Mouse (Mus musculus) CH12.LX (cell line): ENCODE data around the gene Rnf41. TPM values are rescaled to one million over a fixed set of nuclear protein-coding genes. Genes with fewer than 3 reads are reported as not detected.

Experiments
- DNase-seq: peaks from one replicate; pipeline ENCODE4 v3.0.0-alpha.2; 2013; ENCODE audit errors: extremely low read depth
- H3K27ac ChIP-seq: 2 replicates; pipeline ENCODE4 v1.5.1; 2012; ENCODE audit warnings: low read depth, mild to moderate bottlenecking, control low read depth, moderate library complexity; ENCODE audit not compliant: insufficient read depth
- H3K27me3 ChIP-seq: replicated peaks from 2 replicates; pipeline ENCODE3; 2012; ENCODE audit warnings: inconsistent platforms
- H3K36me3 ChIP-seq, 2 experiments: replicated peaks in 1 of 2; 2 replicates each; pipeline versions ENCODE3 to v1.6.1; 2012; ENCODE audit warnings: inconsistent platforms in 1 of 2, low read length in 1 of 2, mild to moderate bottlenecking in 1 of 2, mixed read lengths in 1 of 2, moderate library complexity in 1 of 2; ENCODE audit not compliant: control insufficient read depth in 1 of 2, insufficient read depth in 1 of 2
- H3K4me1 ChIP-seq, 2 experiments: 2 replicates each; pipeline ENCODE4 v1.6.1; 2012; ENCODE audit warnings: inconsistent platforms in 1 of 2, moderate library complexity in 1 of 2; ENCODE audit not compliant: insufficient read depth in 2 of 2, control insufficient read depth in 1 of 2
- H3K4me2 ChIP-seq: 2 replicates; pipeline ENCODE4 v1.6.1; 2012; ENCODE audit warnings: low read depth, mild to moderate bottlenecking, control low read depth; ENCODE audit not compliant: poor library complexity, insufficient read depth, severe bottlenecking
- H3K4me3 ChIP-seq, 3 experiments: fragments of 150-350 bp in 1 of 3; sonication (generic) in 1 of 3; replicated peaks in 1 of 3; 2 replicates each; pipeline versions ENCODE3 to v1.5.1; 2011 to 2012; ENCODE audit warnings: low read depth in 2 of 3, low read length in 2 of 3, mild to moderate bottlenecking in 2 of 3, moderate library complexity in 2 of 3, control low read depth in 1 of 3, improper control_type of control experiment in 1 of 3, inconsistent platforms in 1 of 3, mixed read lengths in 1 of 3; ENCODE audit not compliant: poor library complexity in 1 of 3
- H3K79me2 ChIP-seq: replicated peaks from 2 replicates; pipeline ENCODE4 v1.6.1; 2012; ENCODE audit warnings: mild to moderate bottlenecking, moderate library complexity; ENCODE audit not compliant: control insufficient read depth, poor library complexity, insufficient read depth, severe bottlenecking; ENCODE audit errors: extremely low read depth
- H3K9ac ChIP-seq: 2 replicates; pipeline ENCODE4 v1.6.1; 2012; ENCODE audit warnings: low read depth, mild to moderate bottlenecking, control low read depth, moderate library complexity; ENCODE audit not compliant: insufficient read depth
- H3K9me3 ChIP-seq: replicated peaks from 2 replicates; pipeline ENCODE3; 2012; ENCODE audit warnings: low read length, inconsistent platforms, mixed read lengths
- CHD2 ChIP-seq: IDR thresholded peaks from 2 replicates; pipeline ENCODE4 v1.6.1; 2011; ENCODE audit warnings: low read length, improper control_type of control experiment
- E2F4 ChIP-seq: IDR thresholded peaks from 2 replicates; pipeline ENCODE4 v1.6.1; 2011; ENCODE audit warnings: low read depth, low read length, improper control_type of control experiment; ENCODE audit not compliant: insufficient replicate concordance
- ELF1 ChIP-seq: IDR thresholded peaks from 2 replicates; pipeline ENCODE4 v1.6.1; 2014; ENCODE audit warnings: low read depth, mild to moderate bottlenecking, inconsistent platforms, low read length, improper control_type of control experiment
- EP300 ChIP-seq: IDR thresholded peaks from 2 replicates; pipeline ENCODE4 v1.6.1; 2011; ENCODE audit warnings: low read length, improper control_type of control experiment
- ETS1 ChIP-seq: conservative IDR thresholded peaks from 2 replicates; pipeline ENCODE4 v1.6.1; 2012; ENCODE audit warnings: low read depth, mild to moderate bottlenecking, inconsistent platforms, low read length, improper control_type of control experiment, moderate library complexity
- GABPA ChIP-seq: IDR thresholded peaks from 2 replicates; pipeline ENCODE4 v1.6.1; 2012; ENCODE audit warnings: low read depth, low read length, improper control_type of control experiment, inconsistent platforms; ENCODE audit not compliant: insufficient replicate concordance
- JUN ChIP-seq: IDR thresholded peaks from 2 replicates; pipeline ENCODE4 v1.6.1; 2011; ENCODE audit warnings: low read depth, mild to moderate bottlenecking, low read length, improper control_type of control experiment, moderate library complexity; ENCODE audit not compliant: insufficient read depth
- JUND ChIP-seq: conservative IDR thresholded peaks from 2 replicates; pipeline ENCODE4 v1.6.1; 2011; ENCODE audit warnings: low read depth, low read length, improper control_type of control experiment
- MAX ChIP-seq: IDR thresholded peaks from 2 replicates; pipeline ENCODE4 v1.6.1; 2011; ENCODE audit warnings: low read length, improper control_type of control experiment
- MAZ ChIP-seq: IDR thresholded peaks from 2 replicates; pipeline ENCODE4 v1.6.1; 2012; ENCODE audit warnings: low read depth, mild to moderate bottlenecking, inconsistent platforms, low read length, improper control_type of control experiment, moderate library complexity
- MXI1 ChIP-seq: IDR thresholded peaks from 2 replicates; pipeline ENCODE4 v1.6.1; 2011; ENCODE audit warnings: mild to moderate bottlenecking, low read depth, low read length, improper control_type of control experiment
- NELFE ChIP-seq: IDR thresholded peaks from 2 replicates; pipeline ENCODE4 v1.6.1; 2011; ENCODE audit warnings: low read depth, low read length, improper control_type of control experiment
- POLR2AphosphoS2 ChIP-seq: IDR thresholded peaks from 2 replicates; pipeline ENCODE4 v1.6.1; 2011; ENCODE audit warnings: low read depth, low read length, improper control_type of control experiment
- SMC3 ChIP-seq: IDR thresholded peaks from 2 replicates; pipeline ENCODE4 v1.6.1; 2011; ENCODE audit warnings: low read depth, low read length, improper control_type of control experiment
- TBP ChIP-seq: conservative IDR thresholded peaks from 2 replicates; pipeline ENCODE4 v1.6.1; 2011; ENCODE audit warnings: low read depth, low read length, improper control_type of control experiment
- TCF12 ChIP-seq: IDR thresholded peaks from 2 replicates; pipeline ENCODE4 v1.6.1; 2014; ENCODE audit warnings: low read depth, mild to moderate bottlenecking, inconsistent platforms, low read length, improper control_type of control experiment
- USF1 ChIP-seq: IDR thresholded peaks from 2 replicates; pipeline ENCODE4 v1.6.1; 2014; ENCODE audit warnings: low read depth, mild to moderate bottlenecking, inconsistent platforms, low read length, improper control_type of control experiment
- USF2 ChIP-seq: conservative IDR thresholded peaks from 2 replicates; pipeline ENCODE4 v1.6.1; 2011; ENCODE audit warnings: low read depth, low read length, improper control_type of control experiment
- ZKSCAN1 ChIP-seq: IDR thresholded peaks from 2 replicates; pipeline ENCODE4 v1.6.1; 2012; ENCODE audit warnings: low read depth, inconsistent platforms, low read length, improper control_type of control experiment, borderline replicate concordance
- ZNF384 ChIP-seq: IDR thresholded peaks from 2 replicates; pipeline ENCODE4 v1.6.1; 2012; ENCODE audit warnings: low read depth, low read length, improper control_type of control experiment, inconsistent platforms
- dilution Hi-C: fragments of 300-500 bp; cut with MboI; formaldehyde crosslinking; loops from 2 replicates; pipeline ENCODE4 v1.14.3; 2020; ENCODE audit warnings: low sequenced_read_pairs; ENCODE audit not compliant: extremely low pct_unique_long_range_greater_than_20kb, extremely low pct_ligation_motif_present
- in situ Hi-C: fragments of 300-500 bp; cut with MboI; formaldehyde crosslinking; loops from 3 replicates; pipeline ENCODE4 v1.14.3; 2019; ENCODE audit warnings: low sequenced_read_pairs, low pct_ligation_motif_present, low pct_unique_long_range_greater_than_20kb, mixed read lengths
- polyA plus RNA-seq: library from polyadenylated mRNA; unstranded; fragments of >175 nt; gene quantifications from 2 replicates; pipeline ENCODE4 v1.2.1, GENCODE M21; 2012; ENCODE audit warnings: low read depth; ENCODE audit not compliant: insufficient read length
- total RNA-seq, 2 experiments: library from RNA; depleted of rRNA; stranded (reverse); fragments of 300-350 nt in 1 of 2; fragments of >200 nt in 1 of 2; gene quantifications; 2 replicates each; pipeline ENCODE4 v1.2.3; 2012 to 2014

Rnf41 gene
- total and polyA plus RNA-seq, 3 experiments: 15.3 to 19.9 (median 17.4) TPM

- in situ Hi-C loops (no loop called here), dilution Hi-C loops (no loop called here)
- Histone ChIP-seq H3K79me2 (no peaks in the 10 kb centered on the region), H3K36me3 (peaks cover 36 to 98% of the 10 kb centered on the region in 2 experiments), H3K27ac (no peak overlapping the region), H3K4me2 (no peak overlapping the region), H3K4me1 (peaks cover 3 to 19% of the 10 kb centered on the region in 2 experiments; a peak in 3 of 4 replicates), H3K27me3 (no peaks in the 10 kb centered on the region), H3K9me3 (no peaks in the 10 kb centered on the region), H3K4me3 (no peak overlapping the region), H3K9ac (no peak overlapping the region)
- no peak for DNase-seq
- TF ChIP-seq JUN (no peak), NELFE (no peak), TBP (no peak), CHD2 (no peak), E2F4 (no peak), USF2 (no peak)
Measured at GRCm38 (mm10) chr10:128396017-128396673, 15.3 kb upstream of the Rnf41 start.

GRCm38 (mm10) chr10:128396716-128397264 lies 14.7 kb upstream of the Rnf41 start:
- dilution Hi-C loops: no loop called here
- in situ Hi-C loops: no loop called here
- no peak for TF ChIP-seq SMC3
- no peak for TF ChIP-seq JUND
- no peak for TF ChIP-seq ETS1
- no peak for TF ChIP-seq ZKSCAN1
- TF ChIP-seq MAZ: no peak
- no peak for TF ChIP-seq TCF12
- no peak for TF ChIP-seq MAX
- TF ChIP-seq MXI1: no peak
- TF ChIP-seq ZNF384: no peak
- TF ChIP-seq USF1: no peak
- TF ChIP-seq EP300: no peak
- TF ChIP-seq GABPA: no peak
- no peak for TF ChIP-seq E2F4
- TF ChIP-seq USF2: no peak
- TF ChIP-seq POLR2AphosphoS2: no peak
- TF ChIP-seq ELF1: no peak
- TF ChIP-seq TBP: no peak

More at GRCm38 (mm10) chr10:128396716-128397264, 14.7 kb upstream of the Rnf41 start:
- H3K36me3 ChIP-seq: peaks cover 33 to 98% of the 10 kb centered on the region in 2 experiments
- H3K9ac ChIP-seq: no peak overlapping the region
- H3K4me1 ChIP-seq: peaks cover 3 to 19% of the 10 kb centered on the region in 2 experiments; a peak in 3 of 4 replicates
- no peaks in the 10 kb centered on the region for H3K9me3 ChIP-seq
- H3K79me2 ChIP-seq: no peaks in the 10 kb centered on the region
- no peak overlapping the region for H3K27ac ChIP-seq
- H3K27me3 ChIP-seq: no peaks in the 10 kb centered on the region
- H3K4me3 ChIP-seq: no peak overlapping the region
- DNase-seq: no peak
- no peak overlapping the region for H3K4me2 ChIP-seq
